Mouse (Mus musculus) liver, embryonic 11.5 days (tissue): ENCODE measurements around the gene Mettl27. TPM values are rescaled to one million over a fixed set of nuclear protein-coding genes. Genes with fewer than 3 reads are reported as not detected.

Experiments
- ATAC-seq: fragments of 200-750 bp; cut with Nextera tagmentation; replicated peaks from 2 replicates; pipeline ENCODE4 v1.8.0; 2017; ENCODE audit warnings: moderate number of reproducible peaks, mild to moderate bottlenecking, moderate TSS enrichment, moderate library complexity; ENCODE audit not compliant: low FRiP score
- DNase-seq: peaks from one replicate; pipeline ENCODE4 v3.0.0-alpha.2; 2017; ENCODE audit warnings: low spot score
- H3K27ac ChIP-seq: fragments of 300-500 bp; sonication (generic); 2 replicates; pipeline ENCODE4 v1.5.1; 2014; ENCODE audit warnings: mild to moderate bottlenecking, low read depth, low read length, control low read depth
- H3K27me3 ChIP-seq: fragments of 300-500 bp; sonication (generic); replicated peaks from 2 replicates; pipeline ENCODE4 v1.6.1; 2014; ENCODE audit warnings: low read length, mixed read lengths; ENCODE audit not compliant: control insufficient read depth, insufficient read depth
- H3K36me3 ChIP-seq: fragments of 300-500 bp; sonication (generic); 2 replicates; pipeline ENCODE4 v1.6.1; 2014; ENCODE audit warnings: mild to moderate bottlenecking, low read length, moderate library complexity, mixed read lengths; ENCODE audit not compliant: control insufficient read depth, insufficient read depth
- H3K4me1 ChIP-seq: fragments of 300-500 bp; sonication (generic); replicated peaks from 2 replicates; pipeline ENCODE4 v1.6.1; 2014; ENCODE audit warnings: low read length, mixed read lengths; ENCODE audit not compliant: control insufficient read depth, insufficient read depth
- H3K4me2 ChIP-seq: fragments of 300-500 bp; sonication (generic); 2 replicates; pipeline ENCODE4 v1.6.1; 2014; ENCODE audit warnings: mild to moderate bottlenecking, control low read depth, moderate library complexity
- H3K4me3 ChIP-seq: fragments of 300-500 bp; sonication (generic); 2 replicates; pipeline ENCODE4 v1.5.1; 2014; ENCODE audit warnings: low read depth, low read length, control low read depth
- H3K9ac ChIP-seq: fragments of 300-500 bp; sonication (generic); 2 replicates; pipeline ENCODE4 v1.6.1; 2014; ENCODE audit warnings: low read depth, low read length, control low read depth
- H3K9me3 ChIP-seq: fragments of 300-500 bp; sonication (generic); 2 replicates; pipeline ENCODE4 v1.6.1; 2016; ENCODE audit warnings: low read length, inconsistent platforms, mixed read lengths; ENCODE audit not compliant: control insufficient read depth
- WGBS: fragments of 180-500 bp; shearing (Covaris S2); extraction: QIAGEN DNeasy Blood & Tissue Kit; methylation state at CpG from one replicate; pipeline ENCODE4 v1.1.7; 2014; 5-methylcytosine and 5-hydroxymethylcytosine counted together
- polyA plus RNA-seq: library from polyadenylated mRNA; unstranded; fragments of >200 nt; fragmentation: Nextera tagmentation; extraction: Ambion mirVana; gene quantifications from 2 replicates; pipeline ENCODE4 v1.2.1, GENCODE M21; 2014

Gene Mettl27
- polyA plus RNA-seq, 1 experiment from 2014 or later: 9.1 TPM

DNA sequence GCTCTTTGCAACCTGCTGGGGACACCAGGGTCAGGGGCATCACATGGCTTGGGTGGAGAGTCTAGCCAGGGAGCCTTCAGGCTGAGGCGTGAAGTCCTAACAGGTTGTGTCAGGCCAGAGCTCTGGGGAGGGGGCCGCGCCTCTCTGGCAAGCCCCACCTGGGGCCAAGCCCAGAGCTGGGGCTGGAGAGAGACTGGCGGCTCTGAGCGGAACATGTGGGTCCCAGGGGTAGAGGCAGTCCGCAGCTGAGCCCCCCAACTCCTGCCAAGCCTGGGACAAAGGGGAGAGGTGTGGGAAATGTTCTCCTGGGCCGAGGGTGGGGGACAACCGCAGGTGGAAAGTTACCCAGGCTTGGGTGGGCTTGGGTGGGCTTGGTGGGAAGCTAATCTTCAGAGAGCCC lies 35.2 kb upstream of the Mettl27 start:
- 80% methylated on average over 8 of the region's 8 CpGs for WGBS

DNA sequence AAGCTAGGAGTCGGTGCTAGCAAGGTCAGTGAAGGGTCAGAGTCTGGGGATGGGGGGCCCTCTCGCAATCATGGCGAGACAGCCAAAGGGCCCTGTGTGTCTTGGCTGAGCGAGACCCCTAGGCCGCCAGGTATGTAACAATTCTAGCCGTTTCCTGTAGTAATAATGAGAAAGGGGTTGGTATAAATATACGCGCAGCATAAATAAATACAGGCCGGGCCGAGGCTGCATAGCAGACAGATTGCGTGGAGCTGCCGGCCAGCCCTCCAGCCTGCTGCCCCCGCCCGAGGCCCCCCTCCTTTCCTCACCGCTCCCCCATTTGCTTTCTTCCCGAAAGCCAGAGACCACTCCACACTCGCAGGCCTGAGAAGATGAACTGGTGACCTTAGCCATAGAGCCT lies 34.6 kb upstream of the Mettl27 start:
- no peaks in the 10 kb centered on the region for H3K9me3 ChIP-seq
- H3K4me3 ChIP-seq: no peak overlapping the region
- no peak overlapping the region for H3K4me2 ChIP-seq
- no peaks in the 10 kb centered on the region for H3K36me3 ChIP-seq
- 71% methylated on average over 17 of the region's 17 CpGs for WGBS
- H3K27ac ChIP-seq: no peak overlapping the region
- H3K4me1 ChIP-seq: no peaks in the 10 kb centered on the region
- ATAC-seq (no peak), DNase-seq (no peak)
- H3K27me3 ChIP-seq: no peaks in the 10 kb centered on the region; the same call in 1 of the 2 replicates
- no peak overlapping the region for H3K9ac ChIP-seq

More for the DNA sequence above, 35.2 kb upstream of the Mettl27 start:
- no peaks in the 10 kb centered on the region for H3K9me3 ChIP-seq
- ATAC-seq (no peak), DNase-seq (no peak)
- H3K36me3 ChIP-seq: no peaks in the 10 kb centered on the region
- no peak overlapping the region for H3K4me2 ChIP-seq
- H3K27ac ChIP-seq: no peak overlapping the region
- H3K9ac ChIP-seq: no peak overlapping the region
- H3K27me3 ChIP-seq: no peaks in the 10 kb centered on the region; the same call in 1 of the 2 replicates
- no peak overlapping the region for H3K4me3 ChIP-seq
- H3K4me1 ChIP-seq: no peaks in the 10 kb centered on the region

DNA sequence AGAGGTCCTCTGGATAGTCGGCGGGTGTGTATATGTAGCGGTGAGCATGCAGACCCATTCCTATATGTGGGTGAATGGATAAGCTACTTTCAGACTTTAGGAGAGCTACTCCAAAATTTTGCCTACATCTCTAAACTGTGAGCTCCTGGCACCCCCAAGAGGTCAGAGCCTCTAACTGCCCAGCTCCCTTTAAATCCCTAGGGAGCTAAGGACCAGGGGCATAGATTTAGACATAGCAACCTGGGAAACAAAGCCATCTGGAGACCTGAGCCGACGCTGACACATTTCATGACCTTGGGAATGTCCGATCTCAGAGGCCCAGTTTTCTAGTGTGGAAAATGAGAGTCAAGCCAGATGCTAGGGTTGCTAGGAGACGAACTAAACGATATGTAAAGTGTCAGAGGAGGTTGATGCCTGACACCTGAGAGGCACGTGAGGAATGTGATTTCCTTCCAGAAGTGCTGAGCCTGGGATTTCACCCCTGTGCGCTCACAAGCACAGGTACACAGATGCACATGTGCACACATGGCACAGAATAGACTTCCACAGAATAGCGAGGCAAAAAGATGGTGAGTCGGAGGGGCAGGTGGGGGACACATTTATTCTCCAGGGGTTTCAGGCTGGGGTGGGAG lies 31.0 kb upstream of the Mettl27 start:
- ATAC-seq: no peak
- no peak overlapping the region for H3K9ac ChIP-seq
- no peaks in the 10 kb centered on the region for H3K36me3 ChIP-seq

DNA sequence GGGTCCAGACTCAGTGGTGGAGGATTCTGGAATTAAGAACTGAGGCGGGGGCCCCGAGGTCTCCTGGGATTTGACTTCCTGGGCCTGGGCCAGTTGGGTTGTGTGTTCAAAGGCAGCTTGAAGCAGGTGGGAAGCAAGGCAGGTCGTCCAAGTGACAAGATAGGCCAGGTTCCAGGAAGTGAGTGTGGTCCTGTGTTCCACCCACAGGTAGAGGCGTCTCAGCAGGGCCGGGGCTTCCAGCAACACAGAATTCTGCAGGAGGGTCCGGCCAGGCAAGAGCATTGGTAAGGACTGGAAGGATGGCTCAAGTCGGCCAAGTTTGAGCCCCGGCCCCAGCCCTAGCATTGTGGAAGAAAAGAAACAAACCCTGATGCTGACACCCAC lies 30.5 kb upstream of the Mettl27 start:
- DNase-seq (no peak), ATAC-seq (no peak)
- Histone ChIP-seq H3K9ac (no peak overlapping the region), H3K4me3 (no peak overlapping the region), H3K4me1 (no peaks in the 10 kb centered on the region), H3K36me3 (no peaks in the 10 kb centered on the region), H3K27me3 (no peaks in the 10 kb centered on the region; the same call in 1 of the 2 replicates), H3K27ac (no peak overlapping the region), H3K9me3 (no peaks in the 10 kb centered on the region), H3K4me2 (no peak overlapping the region)
- WGBS: 71% methylated on average over 8 of the region's 8 CpGs

More for the DNA sequence above, 31.0 kb upstream of the Mettl27 start:
- Histone ChIP-seq H3K4me3 (no peak overlapping the region), H3K27ac (no peak overlapping the region), H3K9me3 (no peaks in the 10 kb centered on the region), H3K4me1 (no peaks in the 10 kb centered on the region), H3K4me2 (no peak overlapping the region), H3K27me3 (no peaks in the 10 kb centered on the region; the same call in 1 of the 2 replicates)
- WGBS: 51% methylated on average over 12 of the region's 12 CpGs
- DNase-seq: no peak

DNA sequence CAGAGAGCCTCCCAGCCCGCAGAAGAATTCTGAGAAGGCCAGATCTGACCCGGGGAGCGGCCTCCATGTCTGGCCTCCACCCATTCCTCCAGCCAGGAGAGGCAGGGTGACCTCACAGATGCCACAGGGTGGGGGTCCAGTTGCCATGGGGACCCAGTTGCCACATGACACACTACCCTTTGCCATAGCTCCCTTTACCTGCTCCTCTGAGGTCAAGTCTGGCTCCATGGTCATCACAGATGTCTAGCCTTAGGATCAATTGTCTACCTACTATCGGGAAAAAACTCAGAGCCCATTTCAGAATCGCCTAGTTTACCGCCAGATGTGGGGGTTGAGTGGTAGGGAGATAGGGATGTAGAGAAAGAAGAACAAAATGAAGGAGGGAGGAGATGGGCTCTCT lies 25.5 kb upstream of the Mettl27 start, which contains the start of gene Tmem270:
Tmem270 (minus strand) TSS at position 101 of the 400 bp plus-strand sequence.
- no peaks in the 10 kb centered on the region for H3K36me3 ChIP-seq
- DNase-seq (no peak), ATAC-seq (no peak)
- 77% methylated on average over 6 of the region's 6 CpGs for WGBS
- no peaks in the 10 kb centered on the region for H3K27me3 ChIP-seq
- H3K4me3 ChIP-seq: no peak within 1 kb of the TSS
- no peak within 1 kb of the TSS for H3K27ac ChIP-seq
- no peaks in the 10 kb centered on the region for H3K9me3 ChIP-seq
- no peak within 1 kb of the TSS for H3K4me2 ChIP-seq
- no peak within 1 kb of the TSS for H3K9ac ChIP-seq
- H3K4me1 ChIP-seq: no peaks in the 10 kb centered on the region

DNA sequence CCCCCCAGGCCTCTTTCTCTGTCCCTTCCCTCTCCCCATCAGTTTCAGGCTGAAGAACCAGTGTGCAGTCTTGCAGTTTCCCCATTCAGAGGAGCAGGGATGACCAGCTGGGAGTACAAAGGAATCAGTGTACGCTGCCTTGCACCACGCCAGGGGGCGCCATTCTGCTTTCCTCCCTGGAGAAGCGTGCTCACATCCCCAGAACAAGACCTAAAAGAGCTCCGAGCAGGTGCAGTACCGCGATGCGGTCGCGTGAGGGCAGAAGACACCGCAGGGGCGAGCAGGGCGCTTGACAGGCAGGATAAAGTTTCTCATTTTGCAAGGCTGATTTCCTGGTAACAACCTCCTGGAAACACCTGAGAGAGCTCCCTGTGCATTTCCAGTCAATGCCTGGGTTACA lies 25.0 kb upstream of the Mettl27 start:
- WGBS: 0% methylated on average over 13 of the region's 13 CpGs
- Histone ChIP-seq H3K27me3 (no peaks in the 10 kb centered on the region), H3K27ac (no peak overlapping the region), H3K9ac (no peak overlapping the region), H3K4me3 (no peak overlapping the region), H3K4me1 (no peaks in the 10 kb centered on the region), H3K4me2 (no peak overlapping the region), H3K36me3 (no peaks in the 10 kb centered on the region), H3K9me3 (no peaks in the 10 kb centered on the region)
- DNase-seq (peak; percentile 93), ATAC-seq (peak; percentile 80)

DNA sequence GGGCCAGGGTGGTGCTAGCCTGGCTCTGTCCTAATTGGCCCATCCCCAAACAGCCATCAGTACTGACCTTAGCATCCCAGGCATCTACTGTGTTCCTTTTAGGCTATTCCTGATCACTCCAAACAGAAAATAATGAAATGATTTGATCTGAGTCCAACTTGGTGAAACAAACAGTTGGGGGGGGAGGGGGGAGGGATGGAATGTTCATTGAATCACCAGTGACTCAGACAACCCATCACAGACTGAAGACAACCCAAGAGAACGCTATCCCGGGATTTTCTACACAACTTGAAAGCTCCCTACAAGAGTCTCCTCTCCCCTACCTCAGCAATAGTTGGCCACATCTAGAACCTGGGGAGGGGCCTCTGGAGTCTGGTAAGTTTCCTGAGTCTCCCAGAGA lies 20.3 kb upstream of the Mettl27 start:
- H3K9me3 ChIP-seq: no peaks in the 10 kb centered on the region
- DNase-seq (no peak), ATAC-seq (no peak)
- H3K27me3 ChIP-seq: no peaks in the 10 kb centered on the region
- WGBS: 88% methylated on average over 2 of the region's 2 CpGs
- H3K4me2 ChIP-seq: no peak overlapping the region
- H3K9ac ChIP-seq: no peak overlapping the region
- no peaks in the 10 kb centered on the region for H3K36me3 ChIP-seq
- peaks cover 7% of the 10 kb centered on the region; the same call in 1 of the 2 replicates for H3K4me1 ChIP-seq
- H3K4me3 ChIP-seq: no peak overlapping the region
- no peak overlapping the region for H3K27ac ChIP-seq

DNA sequence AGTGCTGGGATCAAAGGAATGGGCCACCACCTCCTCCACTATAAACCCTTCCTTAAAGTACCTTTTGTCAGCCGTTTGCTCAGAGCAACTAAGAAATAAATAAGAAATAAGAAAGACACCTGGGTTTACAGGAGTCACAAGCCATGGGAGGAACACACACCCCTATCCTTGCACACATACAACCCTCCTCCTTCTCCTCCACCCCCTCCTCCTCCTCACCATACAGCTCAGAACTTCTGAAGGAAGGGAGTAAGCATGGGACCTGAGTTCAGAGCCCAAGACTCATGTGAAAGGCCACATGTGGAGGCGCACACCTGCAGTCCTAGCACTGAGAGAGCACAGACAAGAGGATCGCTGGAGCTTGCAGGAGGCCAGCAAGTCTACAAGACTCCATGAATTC lies 18.8 kb upstream of the Mettl27 start:
- H3K36me3 ChIP-seq: no peaks in the 10 kb centered on the region
- ATAC-seq (peak; percentile 40), DNase-seq (no peak)
- peak overlapping the region; percentile 97 for H3K27ac ChIP-seq
- no peaks in the 10 kb centered on the region for H3K27me3 ChIP-seq
- WGBS: 63% methylated on average over 3 of the region's 3 CpGs
- peak overlapping the region; percentile 60 for H3K4me2 ChIP-seq
- H3K9me3 ChIP-seq: no peaks in the 10 kb centered on the region
- peaks cover 10% of the 10 kb centered on the region for H3K4me1 ChIP-seq
- H3K9ac ChIP-seq: peak overlapping the region; percentile 82
- peak overlapping the region; percentile 64 for H3K4me3 ChIP-seq

DNA sequence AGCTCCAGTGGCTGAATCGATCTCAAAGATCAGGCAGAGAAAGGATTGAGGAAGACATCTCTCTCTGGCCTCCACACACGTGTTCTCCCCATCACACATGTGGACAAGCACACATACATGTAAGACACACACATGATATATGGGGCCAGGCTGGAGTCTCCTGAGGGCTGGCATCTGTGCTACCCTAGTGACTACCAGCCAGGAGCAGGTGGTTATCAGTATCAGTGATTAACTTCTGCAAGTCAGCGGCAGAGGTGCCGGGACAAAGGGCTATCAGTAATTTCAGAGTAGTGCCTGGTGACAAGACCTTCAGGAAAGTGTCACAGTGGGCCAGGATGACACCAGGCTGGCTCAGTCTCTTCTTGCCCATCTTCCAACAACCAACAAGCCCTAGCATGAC lies 18.4 kb upstream of the Mettl27 start:
- H3K36me3 ChIP-seq: no peaks in the 10 kb centered on the region
- no peaks in the 10 kb centered on the region for H3K9me3 ChIP-seq
- DNase-seq (no peak), ATAC-seq (peak; percentile 88)
- H3K27ac ChIP-seq: peak overlapping the region; percentile 97
- peak overlapping the region; percentile 60 for H3K4me2 ChIP-seq
- WGBS: 49% methylated on average over 4 of the region's 4 CpGs
- no peaks in the 10 kb centered on the region for H3K27me3 ChIP-seq
- H3K4me1 ChIP-seq: peaks cover 14% of the 10 kb centered on the region
- peak overlapping the region; percentile 82 for H3K9ac ChIP-seq
- peak overlapping the region; percentile 64 for H3K4me3 ChIP-seq
